Mouse (Mus musculus): Measurements from ENCODE around the gene Pramef12. TPM values are rescaled to one million over a fixed set of nuclear protein-coding genes. Genes with fewer than 3 reads are reported as not detected.
"Not testable (repeated sequence)": the region's sequence is repeated elsewhere in the genome, so short reads cannot be mapped to it uniquely, and the experiment has no call there.

Gene Pramef12
- polyA plus RNA-seq, 1 experiment from 2014 or later = 0.29 TPM

DNA sequence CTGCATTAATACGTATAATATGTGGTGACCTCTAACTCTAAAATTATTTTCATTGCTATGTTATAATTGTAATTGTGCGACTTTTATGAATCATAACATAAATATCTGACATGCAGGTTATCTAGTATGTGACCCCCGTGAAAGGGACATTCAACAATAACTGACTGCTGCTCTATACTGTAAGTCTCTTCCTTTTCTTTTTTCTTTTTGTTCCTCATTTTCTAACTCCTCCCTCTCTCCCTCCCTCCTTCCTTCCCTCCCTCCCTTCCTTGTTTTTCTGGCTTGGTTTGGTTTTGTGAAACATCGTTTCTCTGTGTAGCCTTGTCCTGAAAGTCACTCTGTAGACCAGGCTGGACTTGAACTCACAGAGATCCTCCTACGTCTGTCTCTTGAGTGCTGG lies 16.3 kb upstream of the Pramef12 start:
- Histone ChIP-seq H3K27ac (replicated peaks; ENCODE audit: low read depth, low read length) (no peak overlapping the region), H3K4me2 (ENCODE audit: low read depth, severe bottlenecking) (no peak overlapping the region), H3K36me3 (ENCODE audit: control insufficient read depth, insufficient read depth, low read length) (no peaks in the 10 kb centered on the region), H3K9me3 (ENCODE audit: control insufficient read depth, low read length) (no peaks in the 10 kb centered on the region), H3K4me1 (ENCODE audit: control insufficient read depth, insufficient read depth, low read length) (no peaks in the 10 kb centered on the region), H3K4me3 (ENCODE audit: low read depth, low read length) (no peak overlapping the region), H3K27me3 (ENCODE audit: control insufficient read depth, insufficient read depth, low read length) (no peaks in the 10 kb centered on the region), H3K9ac (ENCODE audit: low read length) (no peak overlapping the region)
- DNase-seq (ENCODE audit: low spot score) (no peak), ATAC-seq (ENCODE audit: insufficient number of reproducible peaks, low FRiP score, low TSS enrichment, low read depth) (no peak)
- WGBS = 83% methylated on average over 5 of the region's 5 CpGs

DNA sequence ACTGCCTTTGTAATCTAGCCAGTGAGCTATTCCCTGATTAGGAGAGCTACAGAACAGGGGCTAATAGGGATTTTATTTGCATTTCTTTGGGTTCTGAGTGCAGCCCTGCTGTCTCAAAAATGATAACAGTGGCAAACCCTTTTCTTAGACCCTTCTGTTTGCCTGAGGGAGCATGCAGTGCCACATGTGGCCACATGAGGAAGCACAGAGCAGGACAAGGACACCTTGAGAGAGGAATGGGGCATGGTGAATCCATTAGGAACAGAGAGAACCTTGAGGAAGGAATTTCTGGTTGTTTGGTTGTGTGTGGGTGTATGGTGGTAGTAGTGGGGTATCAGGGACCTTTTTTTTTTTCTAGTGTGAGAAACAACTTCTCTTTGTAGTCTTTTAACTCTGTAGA lies 12.4 kb upstream of the Pramef12 start:
- H3K27me3 ChIP-seq (ENCODE audit: control insufficient read depth, insufficient read depth, low read length) = no peaks in the 10 kb centered on the region
- H3K4me2 ChIP-seq (ENCODE audit: low read depth, severe bottlenecking) = no peak overlapping the region
- no peak overlapping the region for H3K9ac ChIP-seq (ENCODE audit: low read length)
- no peaks in the 10 kb centered on the region for H3K9me3 ChIP-seq (ENCODE audit: control insufficient read depth, low read length)
- DNase-seq (ENCODE audit: low spot score) = no peak
- no peak overlapping the region for H3K27ac ChIP-seq (replicated peaks; ENCODE audit: low read depth, low read length)
- no peak overlapping the region for H3K4me3 ChIP-seq (ENCODE audit: low read depth, low read length)
- ATAC-seq (ENCODE audit: insufficient number of reproducible peaks, low FRiP score, low TSS enrichment, low read depth) = no peak
- no peaks in the 10 kb centered on the region for H3K36me3 ChIP-seq (ENCODE audit: control insufficient read depth, insufficient read depth, low read length)
- no peaks in the 10 kb centered on the region for H3K4me1 ChIP-seq (ENCODE audit: control insufficient read depth, insufficient read depth, low read length)

DNA sequence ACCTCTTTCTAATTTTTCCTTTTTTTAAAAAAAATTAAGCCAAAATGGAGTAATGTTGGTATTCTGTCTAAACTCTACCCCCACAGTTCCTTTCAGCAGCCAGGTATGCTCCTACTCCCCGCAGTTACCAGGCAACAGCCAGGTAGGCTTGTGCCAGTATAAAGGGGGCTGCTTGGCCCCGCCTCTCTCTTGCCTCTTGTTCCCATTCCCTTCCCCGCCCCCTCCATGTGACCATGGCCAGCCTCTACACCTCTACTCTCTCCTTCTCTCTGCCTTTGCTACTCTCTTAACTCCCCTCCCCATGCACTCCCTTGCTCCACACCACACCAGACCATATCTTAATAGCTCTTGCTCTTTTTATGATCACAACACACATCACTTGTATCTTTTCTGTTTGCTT lies 2.0 kb downstream of the Pramef12 start:
- no peaks in the 10 kb centered on the region for H3K9me3 ChIP-seq (ENCODE audit: control insufficient read depth, low read length)
- H3K27me3 ChIP-seq (ENCODE audit: control insufficient read depth, insufficient read depth, low read length) = no peaks in the 10 kb centered on the region
- no peak for ATAC-seq (ENCODE audit: insufficient number of reproducible peaks, low FRiP score, low TSS enrichment, low read depth)
- H3K4me1 ChIP-seq (ENCODE audit: control insufficient read depth, insufficient read depth, low read length) = no peaks in the 10 kb centered on the region
- H3K9ac ChIP-seq (ENCODE audit: low read length) = no peak overlapping the region
- H3K36me3 ChIP-seq (ENCODE audit: control insufficient read depth, insufficient read depth, low read length) = no peaks in the 10 kb centered on the region
- H3K27ac ChIP-seq (replicated peaks; ENCODE audit: low read depth, low read length) = no peak overlapping the region
- no peak overlapping the region for H3K4me3 ChIP-seq (ENCODE audit: low read depth, low read length)
- WGBS = 66% methylated on average over 3 of the region's 3 CpGs
- no peak overlapping the region for H3K4me2 ChIP-seq (ENCODE audit: low read depth, severe bottlenecking)
- no peak for DNase-seq (ENCODE audit: low spot score)

DNA sequence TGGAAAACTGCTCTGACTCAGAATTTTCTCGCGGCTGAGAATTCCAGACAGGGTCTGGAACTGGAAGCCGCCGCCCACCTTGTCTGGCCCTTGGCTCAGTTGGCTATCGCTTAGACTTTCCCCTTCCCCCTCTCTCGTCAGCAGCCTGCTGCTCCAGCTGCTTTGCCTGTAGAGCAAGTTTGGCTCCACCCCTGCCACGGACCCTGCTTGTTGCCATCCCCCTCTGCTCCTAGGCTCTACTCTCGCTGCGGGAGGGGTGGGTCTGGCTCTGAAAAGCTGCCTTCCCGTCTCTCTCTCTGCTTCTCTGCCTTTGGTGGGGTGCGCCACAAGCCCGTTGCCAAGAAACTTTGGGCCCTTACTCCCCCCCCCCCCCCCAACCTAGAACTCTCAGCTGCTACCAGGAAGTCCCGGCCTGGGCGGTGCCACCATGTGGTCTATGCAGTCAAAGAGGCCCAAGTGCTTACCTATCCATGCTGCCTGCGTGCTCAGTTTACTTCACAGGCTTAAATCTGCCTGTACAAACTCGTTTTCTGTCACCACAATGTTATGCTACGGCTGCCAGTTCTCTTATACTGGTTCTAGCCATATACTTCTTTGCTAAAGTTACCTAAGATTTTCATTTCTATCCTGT lies 3.7 kb downstream of the Pramef12 start:
- H3K9ac ChIP-seq (ENCODE audit: low read length) = 0 out of 2 replicates have a peak overlapping the region, but pooled peaks have one; percentile 35
- H3K27me3 ChIP-seq (ENCODE audit: control insufficient read depth, insufficient read depth, low read length) = no peaks in the 10 kb centered on the region
- H3K36me3 ChIP-seq (ENCODE audit: control insufficient read depth, insufficient read depth, low read length) = no peaks in the 10 kb centered on the region
- H3K9me3 ChIP-seq (ENCODE audit: control insufficient read depth, low read length) = no peaks in the 10 kb centered on the region
- H3K4me2 ChIP-seq (ENCODE audit: low read depth, severe bottlenecking) = peak overlapping the region; percentile 39; the same call in 1 of the 2 replicates
- H3K4me3 ChIP-seq (ENCODE audit: low read depth, low read length) = peak overlapping the region; percentile 25
- 5% methylated on average over 17 of the region's 17 CpGs for WGBS
- peak; percentile 81 for DNase-seq (ENCODE audit: low spot score)
- peak overlapping the region; percentile 48; the same call in 1 of the 2 replicates for H3K27ac ChIP-seq (replicated peaks; ENCODE audit: low read depth, low read length)
- no peaks in the 10 kb centered on the region for H3K4me1 ChIP-seq (ENCODE audit: control insufficient read depth, insufficient read depth, low read length)
- ATAC-seq (ENCODE audit: insufficient number of reproducible peaks, low FRiP score, low TSS enrichment, low read depth) = peak; percentile 92

GRCm38 (mm10) chr4:144402712-144403111 lies 5.6 kb downstream of the Pramef12 start:
- WGBS = 63% methylated on average over 4 of the region's 4 CpGs
- H3K9ac ChIP-seq (ENCODE audit: low read length) = no peak overlapping the region
- H3K9me3 ChIP-seq (ENCODE audit: control insufficient read depth, low read length) = no peaks in the 10 kb centered on the region
- DNase-seq (ENCODE audit: low spot score) (no peak), ATAC-seq (ENCODE audit: insufficient number of reproducible peaks, low FRiP score, low TSS enrichment, low read depth) (no peak)
- H3K27ac ChIP-seq (replicated peaks; ENCODE audit: low read depth, low read length) = no peak overlapping the region
- no peaks in the 10 kb centered on the region for H3K36me3 ChIP-seq (ENCODE audit: control insufficient read depth, insufficient read depth, low read length)
- no peaks in the 10 kb centered on the region for H3K4me1 ChIP-seq (ENCODE audit: control insufficient read depth, insufficient read depth, low read length)
- H3K4me2 ChIP-seq (ENCODE audit: low read depth, severe bottlenecking) = no peak overlapping the region
- no peaks in the 10 kb centered on the region for H3K27me3 ChIP-seq (ENCODE audit: control insufficient read depth, insufficient read depth, low read length)
- H3K4me3 ChIP-seq (ENCODE audit: low read depth, low read length) = no peak overlapping the region

GRCm38 (mm10) chr4:144396316-144396715 lies 11.9 kb downstream of the Pramef12 start:
- Histone ChIP-seq H3K4me1 (ENCODE audit: control insufficient read depth, insufficient read depth, low read length) (no peaks in the 10 kb centered on the region), H3K9ac (ENCODE audit: low read length) (no peak overlapping the region), H3K9me3 (ENCODE audit: control insufficient read depth, low read length) (no peaks in the 10 kb centered on the region), H3K36me3 (ENCODE audit: control insufficient read depth, insufficient read depth, low read length) (no peaks in the 10 kb centered on the region), H3K4me2 (ENCODE audit: low read depth, severe bottlenecking) (no peak overlapping the region), H3K27ac (replicated peaks; ENCODE audit: low read depth, low read length) (no peak overlapping the region), H3K27me3 (ENCODE audit: control insufficient read depth, insufficient read depth, low read length) (no peaks in the 10 kb centered on the region), H3K4me3 (ENCODE audit: low read depth, low read length) (no peak overlapping the region)
- WGBS = 22% methylated on average over 3 of the region's 3 CpGs
- no peak for DNase-seq (ENCODE audit: low spot score)
- no peak for ATAC-seq (ENCODE audit: insufficient number of reproducible peaks, low FRiP score, low TSS enrichment, low read depth)

DNA sequence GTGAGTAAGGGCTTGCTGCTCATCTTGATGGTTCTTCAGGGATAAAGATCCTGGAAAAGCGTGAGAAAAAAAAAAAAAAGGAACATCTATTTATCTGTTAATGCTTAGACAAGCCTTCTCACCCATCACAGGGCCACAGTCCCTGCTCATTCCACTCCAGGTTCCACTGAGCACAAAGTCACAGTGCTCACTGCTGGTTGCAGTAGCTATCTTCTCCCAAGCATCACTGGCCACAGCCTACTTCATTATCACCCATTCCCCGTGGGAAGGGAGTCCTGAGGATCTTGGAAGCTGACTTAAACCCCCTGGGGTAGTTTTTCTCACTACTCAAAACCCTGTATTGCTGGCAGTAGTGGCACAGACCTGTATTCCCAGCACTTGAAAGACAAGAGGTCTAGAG lies 30.4 kb downstream of the Pramef12 start, which contains the start of gene Pramef20:
Pramef20 (minus strand) TSS at position 23 of the 400 bp plus-strand sequence.
- Histone ChIP-seq H3K9ac (ENCODE audit: low read length) (no peak within 1 kb of the TSS), H3K36me3 (ENCODE audit: control insufficient read depth, insufficient read depth, low read length) (no peaks in the 10 kb centered on the region), H3K4me2 (ENCODE audit: low read depth, severe bottlenecking) (no peak within 1 kb of the TSS), H3K4me1 (ENCODE audit: control insufficient read depth, insufficient read depth, low read length) (no peaks in the 10 kb centered on the region), H3K27me3 (ENCODE audit: control insufficient read depth, insufficient read depth, low read length) (no peaks in the 10 kb centered on the region), H3K4me3 (ENCODE audit: low read depth, low read length) (no peak within 1 kb of the TSS), H3K9me3 (ENCODE audit: control insufficient read depth, low read length) (no peaks in the 10 kb centered on the region), H3K27ac (replicated peaks; ENCODE audit: low read depth, low read length) (no peak within 1 kb of the TSS)
- DNase-seq (ENCODE audit: low spot score) = no peak
- WGBS = 52% methylated on average over 2 of the region's 2 CpGs
- no peak for ATAC-seq (ENCODE audit: insufficient number of reproducible peaks, low FRiP score, low TSS enrichment, low read depth)

DNA sequence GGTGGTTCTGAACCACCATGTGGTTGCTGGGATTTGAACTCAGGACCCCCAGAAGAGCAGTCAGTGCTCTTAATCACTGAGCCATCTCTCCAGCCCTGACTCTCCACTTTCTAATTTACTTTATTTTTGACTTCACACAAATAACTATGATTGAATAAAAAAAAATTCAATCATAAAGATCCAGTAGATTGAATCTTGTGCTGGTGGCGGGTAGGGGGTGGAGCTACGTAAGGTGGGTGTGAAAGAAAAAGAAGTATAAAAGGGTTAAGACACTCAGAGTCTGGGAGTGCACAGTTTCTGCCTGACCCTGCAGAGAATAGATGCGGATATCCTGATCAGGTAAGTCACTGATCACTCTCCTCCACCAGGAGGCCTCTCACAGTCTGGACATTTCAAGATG lies 50.6 kb downstream of the Pramef12 start, which contains the start of gene Gm13119:
Gm13119 (plus strand) TSS at position 301 of the 400 bp plus-strand sequence.
- H3K9ac ChIP-seq (ENCODE audit: low read length); H3K4me1 ChIP-seq (ENCODE audit: control insufficient read depth, insufficient read depth, low read length); H3K4me3 ChIP-seq (ENCODE audit: low read depth, low read length); ATAC-seq (ENCODE audit: insufficient number of reproducible peaks, low FRiP score, low TSS enrichment, low read depth); H3K9me3 ChIP-seq (ENCODE audit: control insufficient read depth, low read length); H3K4me2 ChIP-seq (ENCODE audit: low read depth, severe bottlenecking); DNase-seq (ENCODE audit: low spot score); H3K36me3 ChIP-seq (ENCODE audit: control insufficient read depth, insufficient read depth, low read length); H3K27me3 ChIP-seq (ENCODE audit: control insufficient read depth, insufficient read depth, low read length); H3K27ac ChIP-seq (replicated peaks; ENCODE audit: low read depth, low read length): not testable (repeated sequence)
- 93% methylated on average over 3 of the region's 3 CpGs for WGBS

All from limb, embryonic 11.5 days (tissue).